Mouse (Mus musculus) B cell, adult 2 months (primary cell): ENCODE data around the gene H2-Eb2.

Source experiments
- DNase-seq, 2 experiments: peaks; one replicate each; pipeline ENCODE4 v3.0.0; 2022

Gene H2-Eb2

DNA sequence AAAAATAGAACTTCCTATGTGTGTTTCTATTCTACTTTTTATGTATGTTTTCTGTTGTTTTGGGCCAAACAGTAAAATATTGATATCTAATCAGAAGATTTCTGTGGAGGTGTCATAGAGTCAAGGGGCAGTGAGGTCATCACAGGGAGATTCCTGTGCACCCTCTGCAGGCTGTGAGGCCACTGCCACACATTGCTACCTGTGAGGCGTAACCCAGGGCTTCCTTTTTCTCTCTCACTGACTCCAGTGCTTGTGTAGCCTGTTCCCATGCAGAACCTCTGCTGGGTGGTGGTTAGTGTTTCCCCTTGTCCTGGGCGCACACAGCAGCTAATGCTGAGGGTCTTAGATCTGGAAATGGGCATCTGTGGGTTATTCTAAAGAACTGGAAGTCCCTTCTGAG, 19.1 kb upstream of the H2-Eb2 start:
- peak; percentile 77 to 79 for DNase-seq

DNA sequence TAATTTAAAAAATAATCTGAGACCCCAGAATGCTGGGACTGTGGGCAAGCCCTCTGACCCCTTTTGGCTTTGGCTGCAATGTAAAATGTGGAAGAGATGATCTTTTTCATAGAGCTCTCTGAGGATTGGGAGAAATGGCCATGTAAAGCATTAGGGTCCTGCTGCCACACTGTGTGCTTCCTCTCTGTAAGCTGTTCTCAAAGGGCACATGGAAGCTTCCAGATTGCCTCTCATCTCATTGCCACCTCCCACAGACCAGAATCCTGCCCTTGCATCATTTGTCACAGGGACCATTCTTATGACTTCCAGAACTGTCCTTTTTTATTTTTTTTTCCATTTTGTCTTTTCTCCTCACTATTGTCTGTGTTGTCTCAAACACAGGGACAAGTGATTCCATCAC, 18.2 kb upstream of the H2-Eb2 start:
- peak; percentile 53 for DNase-seq

DNA sequence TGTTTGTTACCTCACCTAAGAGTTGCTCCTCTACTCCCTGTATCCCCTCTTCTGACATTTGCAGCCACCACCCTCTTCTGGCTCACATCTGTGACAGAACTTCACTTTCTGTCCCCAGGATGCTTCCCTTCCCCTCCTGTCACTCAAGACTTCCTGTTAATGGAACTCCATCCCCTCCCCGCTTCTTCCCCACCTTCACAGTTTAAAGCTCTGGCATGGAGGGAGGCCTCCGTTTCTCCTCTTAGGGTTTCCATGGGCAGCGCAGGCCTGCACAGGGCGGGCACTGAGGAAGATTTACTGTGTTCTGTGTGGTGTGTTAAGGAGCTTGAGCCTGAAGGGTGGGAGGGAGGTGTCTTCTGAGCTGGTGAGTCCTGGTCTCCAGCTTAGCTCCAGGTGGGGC, 17.3 kb upstream of the H2-Eb2 start:
- DNase-seq, result peak; percentile 56 to 63

DNA sequence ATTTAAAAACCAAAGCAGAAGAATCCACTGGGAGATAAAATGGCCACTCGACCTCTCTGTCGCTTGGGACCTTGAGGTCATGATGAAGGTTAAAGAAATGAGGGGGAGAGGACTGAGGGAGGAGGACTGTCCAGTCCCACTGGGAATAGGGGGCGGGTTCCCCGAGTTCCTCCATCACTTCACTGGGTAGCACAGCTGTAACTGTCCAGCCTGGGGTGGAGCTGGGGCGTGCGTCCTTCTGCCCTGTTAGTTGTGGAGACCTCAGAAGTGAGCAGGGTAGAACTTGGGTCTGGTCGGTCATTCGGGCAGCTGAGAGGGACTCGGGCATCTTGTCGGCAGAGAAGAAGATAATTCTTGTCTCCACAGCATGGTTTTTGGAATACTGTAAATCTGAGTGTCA, 16.2 kb upstream of the H2-Eb2 start:
- DNase-seq, result peak; percentile 42 to 53

DNA sequence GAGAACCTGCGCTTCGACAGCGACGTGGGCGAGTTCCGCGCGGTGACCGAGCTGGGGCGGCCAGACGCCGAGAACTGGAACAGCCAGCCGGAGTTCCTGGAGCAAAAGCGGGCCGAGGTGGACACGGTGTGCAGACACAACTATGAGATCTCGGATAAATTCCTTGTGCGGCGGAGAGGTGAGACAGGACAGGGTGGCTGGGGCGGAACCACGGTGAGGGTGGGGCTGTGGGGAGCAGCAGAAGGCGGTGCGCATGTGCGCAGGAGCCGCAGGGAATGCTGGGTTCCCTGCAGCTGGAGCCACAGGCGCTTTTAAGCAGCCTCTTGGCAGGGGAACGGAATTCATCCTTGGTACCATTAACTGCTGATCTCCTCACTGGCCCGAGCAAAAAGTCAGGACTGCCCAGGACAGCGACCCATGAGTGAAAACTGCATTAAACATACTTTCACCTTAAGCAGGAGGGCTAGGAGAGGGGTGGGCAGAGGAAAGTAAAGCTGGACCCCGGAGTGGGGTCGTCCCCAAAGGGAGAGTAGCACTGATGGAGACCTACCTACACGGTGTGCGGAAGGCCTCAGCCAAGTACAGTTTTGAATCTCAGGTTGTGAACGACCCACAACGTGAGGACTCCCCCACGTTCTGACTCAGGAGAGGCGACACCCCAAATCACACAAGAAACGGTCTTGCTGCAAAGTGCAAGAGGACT, 15.6 kb upstream of the H2-Eb2 start:
- peak; percentile 65 to 68 for DNase-seq

DNA sequence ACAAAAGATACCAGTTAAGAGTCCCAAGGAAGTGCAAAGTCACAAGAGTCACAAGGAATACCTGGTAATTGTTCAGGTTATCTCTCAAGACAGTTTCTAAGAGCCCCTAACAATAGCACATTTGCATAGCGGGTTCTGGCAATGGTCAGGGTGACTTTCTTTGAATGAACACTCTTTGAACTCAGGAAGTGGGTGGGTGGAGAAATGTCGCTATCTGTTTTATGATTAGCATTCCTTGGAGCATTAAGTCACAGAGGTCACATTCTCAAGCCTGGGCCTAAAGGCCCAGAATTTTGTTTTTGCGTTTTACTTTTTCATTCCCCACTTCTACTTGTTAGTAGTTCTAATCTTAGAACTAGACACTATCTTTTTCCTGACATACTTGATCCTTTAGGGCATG, 14.9 kb upstream of the H2-Eb2 start:
- peak; percentile 50 for DNase-seq

DNA sequence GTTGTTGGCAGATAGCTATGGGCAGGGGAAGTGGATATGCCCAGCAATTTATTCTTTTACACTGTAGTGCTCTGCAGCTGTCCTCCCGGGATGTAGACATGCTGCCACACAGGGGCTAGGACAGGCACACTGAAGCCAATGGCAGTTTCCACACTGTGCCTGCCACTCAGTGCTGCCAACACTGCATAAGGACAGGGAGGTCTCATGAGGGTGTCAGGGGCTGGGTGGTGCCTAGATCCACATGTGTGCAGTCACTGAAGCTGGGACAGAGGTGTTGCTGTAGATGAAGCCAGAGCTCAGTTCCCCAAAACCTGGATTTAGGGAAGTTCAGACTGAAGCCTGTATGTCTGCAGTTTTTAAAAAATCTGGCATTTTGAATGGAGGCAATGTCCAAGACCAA, 13.3 kb upstream of the H2-Eb2 start:
- peak; percentile 54 to 55 for DNase-seq

DNA sequence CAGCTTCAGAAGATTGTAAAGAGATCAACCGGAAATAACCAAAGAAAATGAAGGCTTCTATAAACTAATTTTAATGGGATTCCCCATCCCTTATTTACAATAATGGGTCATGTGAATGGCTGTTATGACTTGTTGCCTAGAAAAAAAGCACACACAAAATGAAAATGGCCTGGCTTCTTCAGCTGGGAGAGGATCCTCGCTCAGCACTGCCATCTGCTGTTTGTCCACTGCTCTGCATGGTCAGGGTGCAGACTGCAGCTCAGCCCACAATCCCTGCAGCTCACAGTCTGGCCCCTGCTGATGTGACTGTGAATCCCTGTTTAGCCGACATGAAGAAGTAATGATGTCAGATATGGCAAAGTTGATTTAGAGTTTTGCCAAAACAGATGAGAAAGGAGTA, 12.1 kb upstream of the H2-Eb2 start:
- peak; percentile 90 to 92 for DNase-seq

DNA sequence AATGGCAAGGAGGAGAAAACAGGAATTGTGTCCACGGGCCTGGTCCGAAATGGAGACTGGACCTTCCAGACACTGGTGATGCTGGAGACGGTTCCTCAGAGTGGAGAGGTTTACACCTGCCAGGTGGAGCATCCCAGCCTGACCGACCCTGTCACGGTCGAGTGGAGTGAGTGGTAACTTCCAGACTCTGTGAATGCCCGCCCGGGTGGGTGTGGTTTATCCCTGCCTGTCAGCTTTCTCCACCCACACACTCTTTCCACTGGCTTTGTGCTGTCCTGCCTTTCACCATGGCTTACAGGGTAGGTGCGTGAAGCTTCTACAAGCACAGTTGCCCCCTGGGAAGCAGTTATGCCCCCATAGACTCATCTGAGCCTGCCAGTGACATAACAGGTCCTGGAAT, 11.2 kb upstream of the H2-Eb2 start:
- peak; percentile 63 for DNase-seq

DNA sequence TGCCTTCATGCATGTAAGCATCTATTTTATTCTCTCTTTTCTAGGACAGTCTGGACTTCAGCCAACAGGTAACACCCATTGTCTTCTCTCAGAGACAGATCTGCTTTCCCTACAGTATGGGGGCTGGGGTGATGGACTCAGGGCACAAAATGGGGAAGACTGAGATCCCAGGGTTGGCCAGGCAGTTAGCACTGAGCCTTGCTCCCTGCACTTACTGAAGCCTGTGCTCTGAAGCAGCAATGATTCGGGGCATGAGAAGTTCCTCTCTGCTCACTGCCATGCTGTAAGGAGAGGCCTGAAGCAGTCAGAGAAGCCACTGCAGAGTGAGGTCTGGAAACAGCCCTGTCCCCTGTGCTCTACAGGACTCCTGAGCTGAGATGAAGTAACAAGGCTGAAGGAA, 10.0 kb upstream of the H2-Eb2 start:
- peak; percentile 40 to 47 for DNase-seq

DNA sequence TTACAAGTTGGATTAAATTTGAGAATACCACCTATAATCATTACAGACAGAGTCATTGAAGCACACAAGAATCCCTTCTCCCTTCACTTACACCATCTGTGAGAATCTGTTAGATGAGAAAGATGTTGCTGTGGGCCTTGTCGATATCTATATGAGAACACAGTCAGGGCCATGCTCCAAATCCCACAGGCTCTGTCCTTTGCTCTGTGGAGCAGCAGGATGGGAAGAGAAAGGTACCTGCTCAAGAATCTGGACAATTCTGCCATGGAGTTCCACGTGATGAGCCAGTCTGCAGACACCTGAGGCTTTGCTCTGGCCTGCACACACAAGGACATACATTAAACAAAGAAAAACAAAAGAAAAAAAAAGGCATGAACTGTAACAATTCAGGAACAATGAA, 8.8 kb upstream of the H2-Eb2 start:
- peak; percentile 46 to 55 for DNase-seq

DNA sequence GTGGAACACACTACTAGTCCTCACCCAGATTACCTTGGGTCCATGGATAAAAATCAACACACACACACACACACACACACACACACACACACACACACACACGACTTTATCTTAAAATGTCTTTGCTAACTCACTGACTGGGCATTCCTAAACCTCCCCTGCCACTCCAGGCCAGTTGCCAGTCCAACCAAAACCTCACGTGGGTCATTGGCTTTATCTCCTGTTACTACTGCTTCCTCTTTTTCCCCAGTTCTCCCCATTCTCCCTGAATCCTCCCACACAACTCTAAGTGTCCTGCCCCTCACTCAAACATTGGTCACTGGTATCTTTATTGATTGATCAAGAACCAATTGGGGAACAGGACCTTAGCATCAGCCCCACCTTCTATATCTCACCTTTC, 8.2 kb upstream of the H2-Eb2 start:
- peak; percentile 48 to 51 for DNase-seq

DNA sequence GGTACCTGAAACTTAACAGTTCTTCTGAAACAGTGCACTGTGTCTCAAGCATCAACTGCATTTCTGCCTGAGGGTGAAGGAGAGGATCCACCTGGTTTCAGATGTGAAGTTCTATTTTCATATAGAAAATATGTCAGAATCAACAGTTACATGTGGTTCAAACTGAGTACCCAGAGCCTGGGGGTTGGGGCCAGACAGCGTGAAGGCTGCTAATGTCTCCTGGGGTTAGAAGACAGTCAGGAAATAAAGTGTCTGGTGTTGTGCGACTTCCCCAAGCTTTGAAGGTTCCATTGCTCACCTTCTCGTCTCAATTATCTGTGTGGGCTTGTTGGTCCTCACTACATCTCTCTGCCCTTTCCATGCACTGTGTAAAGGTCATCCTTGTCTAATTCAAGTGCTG, 908 bp downstream of the H2-Eb2 start:
- peak; percentile 50 to 54 for DNase-seq

DNA sequence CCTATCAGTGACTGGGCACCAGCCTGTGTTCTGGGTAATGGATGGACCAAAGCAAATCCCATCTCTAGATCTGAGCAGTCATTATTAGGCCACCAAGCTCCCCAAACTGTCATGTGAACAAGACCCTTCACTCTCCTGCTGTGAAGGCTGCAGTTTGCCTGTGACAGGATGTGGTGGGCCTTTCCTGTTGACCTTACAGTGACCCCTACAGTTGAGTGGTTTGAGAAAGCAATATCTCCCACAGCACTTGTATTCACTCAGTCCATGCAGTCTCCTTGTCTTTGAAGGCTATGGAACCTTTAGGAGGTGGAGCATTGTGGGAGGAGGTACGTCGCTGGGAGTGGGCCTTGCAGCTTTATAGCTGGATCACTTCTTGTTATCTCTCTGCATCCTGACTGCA, 4.3 kb downstream of the H2-Eb2 start:
- DNase-seq, result peak; percentile 69 to 74

DNA sequence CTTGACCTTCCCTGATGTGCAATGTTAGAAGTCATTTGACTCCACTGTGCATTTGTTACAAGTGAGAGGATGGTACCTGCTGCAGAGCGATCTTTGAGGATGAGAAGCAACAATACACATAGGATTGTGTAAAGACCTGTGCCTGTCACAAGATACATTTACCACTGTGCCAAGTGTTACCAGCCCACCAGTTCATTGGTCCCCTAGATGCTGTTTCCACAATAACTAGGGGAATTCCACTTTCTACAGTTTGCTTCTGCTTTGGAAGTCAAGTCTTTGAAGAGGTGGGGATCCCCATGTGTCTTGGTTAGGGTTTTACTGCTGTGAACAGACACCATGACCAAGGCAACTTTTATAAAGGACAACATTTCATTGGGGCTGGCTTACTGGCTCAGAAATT, 5.7 kb downstream of the H2-Eb2 start:
- peak in 1 of 2 experiments; percentile 20 for DNase-seq

DNA sequence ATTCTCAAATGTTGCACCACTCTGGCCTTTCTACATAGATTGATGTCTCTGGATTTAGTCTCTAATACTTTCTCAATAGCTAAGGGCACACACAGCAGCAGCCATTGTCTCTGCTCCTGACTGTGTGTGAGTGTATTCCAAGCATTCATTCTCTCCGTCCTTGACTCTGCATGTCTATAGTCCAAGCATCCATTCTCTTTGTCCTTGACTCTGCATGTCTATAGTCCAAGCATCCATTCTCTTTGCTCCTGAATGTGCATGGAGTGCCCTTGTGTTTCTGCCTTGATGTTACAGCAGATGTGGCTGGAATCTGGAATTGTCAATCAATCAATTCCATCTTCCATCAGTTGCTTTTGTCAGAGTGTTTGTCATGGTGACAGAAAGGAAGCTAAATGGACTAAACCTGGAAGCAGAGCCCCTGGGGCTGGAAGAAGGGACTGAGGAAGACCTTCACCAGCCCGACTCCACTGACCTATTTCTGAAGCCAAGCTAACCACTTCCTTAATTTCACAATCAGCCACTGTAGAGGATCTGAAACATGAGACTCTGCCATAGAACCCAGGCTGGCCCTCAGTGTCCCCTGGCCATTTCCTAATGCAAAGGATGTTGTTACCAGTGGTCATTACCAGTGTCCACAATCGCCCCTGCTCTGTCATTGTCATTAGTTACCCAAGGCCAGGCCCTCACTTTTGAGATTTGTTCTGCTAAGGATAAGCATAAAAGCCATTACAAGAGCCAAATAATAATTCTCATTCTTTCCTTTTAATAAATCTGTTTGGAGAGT, 15.3 kb downstream of the H2-Eb2 start:
- peak; percentile 53 to 56 for DNase-seq

DNA sequence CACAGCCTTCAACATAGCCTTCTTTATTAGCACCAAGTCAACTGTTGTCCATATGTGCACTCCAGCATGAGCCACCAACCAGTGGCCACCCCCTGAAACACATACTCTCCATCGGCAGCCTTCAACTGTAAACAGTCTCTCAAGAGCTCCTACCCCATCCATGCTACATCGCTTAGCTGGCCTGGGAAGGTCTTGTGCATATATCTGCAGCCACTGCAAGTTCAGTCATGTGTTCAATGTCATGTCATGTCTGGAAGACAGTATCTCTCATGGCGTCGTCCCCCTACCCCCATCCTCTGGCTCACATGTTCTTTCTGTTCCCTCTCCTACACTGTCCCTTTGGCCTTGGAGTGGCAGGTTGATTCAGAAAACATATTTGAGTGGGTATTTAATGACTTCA, 19.4 kb downstream of the H2-Eb2 start:
- peak; percentile 56 to 59 for DNase-seq

DNA sequence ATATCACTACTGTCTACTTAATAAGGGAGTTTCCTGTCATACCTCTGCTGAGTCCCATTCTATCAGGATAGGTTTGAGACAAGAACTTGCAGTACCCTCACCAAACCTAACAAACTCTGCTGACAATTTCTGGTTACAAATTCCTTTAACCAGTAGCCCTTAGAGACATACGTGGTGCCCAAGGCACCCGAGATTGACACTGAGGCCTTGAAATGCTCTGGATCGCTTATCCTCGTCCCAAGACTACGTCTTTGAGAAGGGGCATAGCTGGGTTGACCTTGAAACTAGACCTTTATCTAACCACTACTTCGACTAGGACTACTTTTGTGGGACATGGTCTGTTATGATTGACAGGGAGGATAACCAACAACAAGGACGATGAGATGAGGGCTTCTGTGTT, 20.0 kb downstream of the H2-Eb2 start:
- peak; percentile 57 to 65 for DNase-seq

DNA sequence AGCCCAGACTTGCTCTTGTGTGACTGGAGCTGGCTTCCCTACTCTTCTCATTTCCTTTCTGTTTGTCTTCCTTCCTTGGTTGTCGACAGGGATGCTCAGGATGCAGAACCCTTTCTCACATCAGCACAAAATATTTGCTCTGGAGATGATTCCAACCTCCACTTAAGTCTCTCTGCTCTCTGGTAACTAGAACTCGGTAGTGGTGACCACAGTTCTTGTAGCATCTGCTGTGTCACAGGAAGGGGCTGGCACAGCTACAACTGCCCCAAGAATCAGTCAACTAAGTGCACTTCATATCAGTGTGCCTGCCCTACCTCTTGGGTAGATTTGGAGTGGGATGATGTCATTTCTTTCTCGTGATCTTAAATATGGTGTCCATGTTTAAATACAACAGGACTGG, 20.6 kb downstream of the H2-Eb2 start:
- peak; percentile 60 to 65 for DNase-seq

DNA sequence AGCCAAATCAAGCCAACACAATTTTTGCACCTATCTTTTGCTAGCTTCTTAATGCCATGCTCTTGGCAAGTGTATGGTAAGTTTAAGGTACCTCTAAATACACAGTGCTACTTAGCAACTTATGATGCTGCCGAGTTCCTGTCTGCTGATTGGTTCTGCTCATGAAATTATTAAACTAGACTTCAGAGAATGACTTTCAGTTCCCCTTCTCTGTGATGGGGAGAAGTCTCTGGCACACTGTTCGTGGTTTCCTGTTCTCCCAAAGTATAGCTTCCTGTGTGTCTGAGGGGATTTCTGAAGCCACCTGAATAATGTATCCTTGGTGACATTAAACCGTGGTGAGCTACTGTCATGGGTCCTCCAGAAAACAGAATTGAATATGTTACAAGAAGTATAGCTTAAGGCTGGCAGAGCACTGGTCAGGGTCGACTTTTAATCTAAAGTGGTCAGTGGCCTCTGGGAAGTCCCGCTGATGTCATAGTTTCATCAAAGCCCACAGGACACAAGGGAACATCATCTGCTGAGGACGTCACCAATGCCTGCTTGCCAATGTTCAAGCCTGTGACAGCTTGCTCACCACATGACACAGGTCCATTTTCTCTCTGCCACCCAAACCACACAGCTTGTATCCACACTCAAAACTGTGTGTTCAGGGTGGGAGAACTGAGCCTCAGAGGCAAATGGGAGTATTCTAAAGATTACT, 22.3 kb downstream of the H2-Eb2 start:
- peak; percentile 89 to 94 for DNase-seq

DNA sequence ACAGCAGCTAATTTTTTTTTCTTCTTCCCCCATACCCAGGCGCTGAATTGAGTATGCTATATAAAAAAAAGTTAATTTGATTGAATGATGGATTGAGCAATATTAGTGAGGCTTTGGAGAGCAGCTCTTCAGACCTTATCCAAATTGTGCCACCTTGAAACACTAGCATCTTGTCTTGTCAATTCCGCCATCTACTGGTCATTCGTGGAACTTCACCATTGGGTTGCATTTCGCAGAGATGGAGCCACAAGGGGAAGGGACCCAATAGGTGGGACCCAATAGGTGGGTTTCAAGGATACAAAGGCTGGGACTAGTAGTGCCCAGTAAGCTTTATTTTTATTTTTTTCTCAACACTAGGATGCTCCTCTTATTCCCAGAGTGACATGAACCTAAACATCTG, 24.0 kb downstream of the H2-Eb2 start:
- peak; percentile 94 to 95 for DNase-seq

DNA sequence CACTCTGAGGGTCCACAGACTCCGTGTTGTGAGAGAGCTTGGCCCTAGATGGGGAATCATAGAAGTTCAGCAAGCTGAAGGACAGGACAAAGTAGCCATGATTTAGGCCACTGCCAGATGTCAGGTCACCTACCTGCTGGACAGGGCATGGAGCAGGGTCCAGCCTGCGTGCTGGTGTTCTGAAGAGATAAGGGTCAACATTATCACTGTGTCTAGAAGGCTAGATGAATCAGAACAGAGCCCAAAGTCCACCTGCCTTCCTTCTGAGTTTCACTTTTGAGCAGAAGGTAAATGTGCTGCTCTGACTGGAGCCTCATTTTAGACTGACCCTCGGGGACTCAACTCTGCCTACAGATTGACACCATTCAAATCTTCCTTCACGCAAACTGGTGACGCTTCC, 29.1 kb downstream of the H2-Eb2 start, which contains the start of gene Btnl2:
Gene Btnl2, plus strand, starts transcription at position 284 of the 400 bp plus-strand sequence.
- DNase-seq, result no peak

DNA sequence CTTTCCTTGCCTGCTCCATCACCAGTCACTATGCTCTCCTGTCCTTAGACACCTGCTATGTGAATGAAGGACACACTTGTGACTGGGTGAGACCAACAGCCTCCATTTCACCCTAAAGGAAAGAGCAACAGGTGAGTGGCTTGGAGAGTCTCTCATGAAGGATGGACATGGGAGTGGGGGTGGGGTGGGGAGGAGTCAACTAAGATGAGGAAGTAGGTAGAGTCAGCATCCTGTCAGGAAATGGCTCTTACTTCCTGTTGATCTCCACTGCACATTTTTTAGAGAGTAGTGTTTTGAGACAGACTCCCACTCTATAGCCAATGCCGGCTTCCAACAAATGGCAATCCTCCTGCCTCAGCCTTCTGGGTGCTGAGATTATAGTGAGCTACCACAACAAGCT, 29.5 kb downstream of the H2-Eb2 start:
- DNase-seq, result peak; percentile 81 to 85
